Mouse (Mus musculus): ENCODE results near the gene Galnt14. TPM values are rescaled to one million over a fixed set of nuclear protein-coding genes. Genes with fewer than 3 reads are reported as not detected.

Gene Galnt14
- total and polyA plus RNA-seq, 3 experiments = 0.08 TPM; not detected in 2

GRCm38 (mm10) chr17:73703571-73703970, 6.7 kb downstream of the Galnt14 start:
- Histone ChIP-seq H3K4me3 (no peak overlapping the region), H3K27me3 (ENCODE audit: control insufficient read depth, insufficient read depth, low read length) (no peaks in the 10 kb centered on the region; the same call in 1 of the 2 replicates), H3K36me3 (ENCODE audit: control insufficient read depth, insufficient read depth, low read length) (no peaks in the 10 kb centered on the region), H3K9ac (ENCODE audit: low read depth, low read length) (no peak overlapping the region), H3K27ac (no peak overlapping the region), H3K4me1 (ENCODE audit: control insufficient read depth, insufficient read depth, low read length) (peaks cover 1% of the 10 kb centered on the region; the same call in 1 of the 2 replicates), H3K79me2 (replicated peaks; ENCODE audit: control insufficient read depth, insufficient read depth, low read length) (no peaks in the 10 kb centered on the region)
- TF ChIP-seq EP300 (IDR thresholded peaks at IDR 0.05; ENCODE audit: insufficient read depth, low read depth, low read length) = no peak
- TF ChIP-seq POLR2A (IDR thresholded peaks at IDR 0.05; ENCODE audit: insufficient read depth, low read depth, low read length) = no peak
- TF ChIP-seq CTCF (IDR thresholded peaks at IDR 0.05) = no peak
- intact Hi-C loops (cut with DNase I) = no loop called here
- DNase-seq = no peak

GRCm38 (mm10) chr17:73701016-73701415, 9.2 kb downstream of the Galnt14 start:
- Histone ChIP-seq H3K27ac (no peak overlapping the region), H3K36me3 (ENCODE audit: control insufficient read depth, insufficient read depth, low read length) (no peaks in the 10 kb centered on the region), H3K4me1 (ENCODE audit: control insufficient read depth, insufficient read depth, low read length) (peaks cover 1% of the 10 kb centered on the region; the same call in 1 of the 2 replicates), H3K9ac (ENCODE audit: low read depth, low read length) (no peak overlapping the region), H3K27me3 (ENCODE audit: control insufficient read depth, insufficient read depth, low read length) (no peaks in the 10 kb centered on the region; the same call in 1 of the 2 replicates), H3K4me3 (no peak overlapping the region), H3K79me2 (replicated peaks; ENCODE audit: control insufficient read depth, insufficient read depth, low read length) (no peaks in the 10 kb centered on the region)
- WGBS = 27% methylated on average over 7 of the region's 7 CpGs
- TF ChIP-seq EP300 (IDR thresholded peaks at IDR 0.05; ENCODE audit: insufficient read depth, low read depth, low read length) (no peak), POLR2A (IDR thresholded peaks at IDR 0.05; ENCODE audit: insufficient read depth, low read depth, low read length) (no peak), CTCF (IDR thresholded peaks at IDR 0.05) (no peak)
- DNase-seq = no peak
- intact Hi-C loops (cut with DNase I) = no loop called here

GRCm38 (mm10) chr17:73699881-73700280, 10.4 kb downstream of the Galnt14 start:
- no peak for TF ChIP-seq CTCF (IDR thresholded peaks at IDR 0.05)
- no peak for TF ChIP-seq EP300 (IDR thresholded peaks at IDR 0.05; ENCODE audit: insufficient read depth, low read depth, low read length)
- TF ChIP-seq POLR2A (IDR thresholded peaks at IDR 0.05; ENCODE audit: insufficient read depth, low read depth, low read length) = no peak
- H3K4me3 ChIP-seq = no peak overlapping the region
- no peak overlapping the region for H3K27ac ChIP-seq
- H3K27me3 ChIP-seq (ENCODE audit: control insufficient read depth, insufficient read depth, low read length) = no peaks in the 10 kb centered on the region; the same call in 1 of the 2 replicates
- H3K79me2 ChIP-seq (replicated peaks; ENCODE audit: control insufficient read depth, insufficient read depth, low read length) = no peaks in the 10 kb centered on the region
- peaks cover 1% of the 10 kb centered on the region; the same call in 1 of the 2 replicates for H3K4me1 ChIP-seq (ENCODE audit: control insufficient read depth, insufficient read depth, low read length)
- 56% methylated on average over 6 of the region's 6 CpGs for WGBS
- H3K9ac ChIP-seq (ENCODE audit: low read depth, low read length) = no peak overlapping the region
- DNase-seq = no peak
- H3K36me3 ChIP-seq (ENCODE audit: control insufficient read depth, insufficient read depth, low read length) = no peaks in the 10 kb centered on the region
- intact Hi-C loops (cut with DNase I) = no loop called here

- DNase-seq = no peak
- Histone ChIP-seq H3K9ac (ENCODE audit: low read depth, low read length) (no peak overlapping the region), H3K79me2 (replicated peaks; ENCODE audit: control insufficient read depth, insufficient read depth, low read length) (no peaks in the 10 kb centered on the region), H3K4me3 (no peak overlapping the region), H3K4me1 (ENCODE audit: control insufficient read depth, insufficient read depth, low read length) (no peaks in the 10 kb centered on the region), H3K27me3 (ENCODE audit: control insufficient read depth, insufficient read depth, low read length) (no peaks in the 10 kb centered on the region; the same call in 1 of the 2 replicates), H3K27ac (no peak overlapping the region), H3K36me3 (ENCODE audit: control insufficient read depth, insufficient read depth, low read length) (no peaks in the 10 kb centered on the region)
- intact Hi-C loops (cut with DNase I) = no loop called here
- 90% methylated on average over 3 of the region's 3 CpGs for WGBS
- TF ChIP-seq EP300 (IDR thresholded peaks at IDR 0.05; ENCODE audit: insufficient read depth, low read depth, low read length) = no peak
Measured at GRCm38 (mm10) chr17:73694206-73694952, 15.9 kb downstream of the Galnt14 start.

- no peaks in the 10 kb centered on the region for H3K79me2 ChIP-seq (replicated peaks; ENCODE audit: control insufficient read depth, insufficient read depth, low read length)
- H3K27me3 ChIP-seq (ENCODE audit: control insufficient read depth, insufficient read depth, low read length) = no peaks in the 10 kb centered on the region
- TF ChIP-seq EP300 (IDR thresholded peaks at IDR 0.05; ENCODE audit: insufficient read depth, low read depth, low read length) (no peak), POLR2A (IDR thresholded peaks at IDR 0.05; ENCODE audit: insufficient read depth, low read depth, low read length) (no peak), CTCF (IDR thresholded peaks at IDR 0.05) (no peak)
- no peak overlapping the region for H3K4me3 ChIP-seq
- WGBS = 59% methylated on average over 3 of the region's 3 CpGs
- intact Hi-C loops (cut with DNase I) = no loop called here
- no peak overlapping the region for H3K9ac ChIP-seq (ENCODE audit: low read depth, low read length)
- DNase-seq = no peak
- H3K27ac ChIP-seq = no peak overlapping the region
- H3K4me1 ChIP-seq (ENCODE audit: control insufficient read depth, insufficient read depth, low read length) = no peaks in the 10 kb centered on the region
- no peaks in the 10 kb centered on the region for H3K36me3 ChIP-seq (ENCODE audit: control insufficient read depth, insufficient read depth, low read length)
Measured at GRCm38 (mm10) chr17:73688261-73688660, 22.0 kb downstream of the Galnt14 start.

GRCm38 (mm10) chr17:73686292-73686691, 24.0 kb downstream of the Galnt14 start:
- intact Hi-C loops (cut with DNase I) = no loop called here
- Histone ChIP-seq H3K4me1 (ENCODE audit: control insufficient read depth, insufficient read depth, low read length) (no peaks in the 10 kb centered on the region), H3K4me3 (no peak overlapping the region), H3K27ac (no peak overlapping the region), H3K27me3 (ENCODE audit: control insufficient read depth, insufficient read depth, low read length) (no peaks in the 10 kb centered on the region), H3K9ac (ENCODE audit: low read depth, low read length) (no peak overlapping the region), H3K36me3 (ENCODE audit: control insufficient read depth, insufficient read depth, low read length) (no peaks in the 10 kb centered on the region), H3K79me2 (replicated peaks; ENCODE audit: control insufficient read depth, insufficient read depth, low read length) (no peaks in the 10 kb centered on the region)
- WGBS = 83% methylated on average over 8 of the region's 8 CpGs
- TF ChIP-seq CTCF (IDR thresholded peaks at IDR 0.05) (no peak), EP300 (IDR thresholded peaks at IDR 0.05; ENCODE audit: insufficient read depth, low read depth, low read length) (no peak), POLR2A (IDR thresholded peaks at IDR 0.05; ENCODE audit: insufficient read depth, low read depth, low read length) (no peak)
- no peak for DNase-seq
